Mouse (Mus musculus): ENCODE measurements around the gene Ccdc61.

Gene Ccdc61

GRCm38 (mm10) chr7:18910241-18910831 lies at the start of gene Ccdc61:
TSS of gene Ccdc61 (minus strand) at chr7:18910415.
- peak; percentile 94 for DNase-seq (ENCODE audit: low read depth, low spot score)

DNA sequence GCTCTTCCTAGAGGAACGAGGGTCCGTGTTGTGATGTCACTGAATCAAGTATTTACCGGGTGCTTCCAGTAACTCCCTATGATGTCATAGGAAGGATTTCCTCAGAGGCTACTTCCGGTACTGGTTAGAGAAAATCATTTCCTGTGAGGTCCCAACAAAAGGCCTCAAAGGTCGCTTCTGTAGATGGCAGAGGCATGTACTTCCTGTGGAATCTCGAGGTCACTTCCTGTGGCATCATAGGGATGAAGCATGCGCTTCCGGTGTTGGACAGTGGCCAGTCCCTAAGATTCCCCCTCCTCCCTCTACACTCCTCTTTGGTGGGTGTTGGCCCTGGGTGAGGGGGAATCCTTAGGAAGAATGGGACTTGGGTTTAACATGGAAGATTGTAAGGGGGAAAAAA lies 49.2 kb upstream of the Ccdc61 start:
- no peak for DNase-seq (ENCODE audit: low read depth, low spot score)

DNA sequence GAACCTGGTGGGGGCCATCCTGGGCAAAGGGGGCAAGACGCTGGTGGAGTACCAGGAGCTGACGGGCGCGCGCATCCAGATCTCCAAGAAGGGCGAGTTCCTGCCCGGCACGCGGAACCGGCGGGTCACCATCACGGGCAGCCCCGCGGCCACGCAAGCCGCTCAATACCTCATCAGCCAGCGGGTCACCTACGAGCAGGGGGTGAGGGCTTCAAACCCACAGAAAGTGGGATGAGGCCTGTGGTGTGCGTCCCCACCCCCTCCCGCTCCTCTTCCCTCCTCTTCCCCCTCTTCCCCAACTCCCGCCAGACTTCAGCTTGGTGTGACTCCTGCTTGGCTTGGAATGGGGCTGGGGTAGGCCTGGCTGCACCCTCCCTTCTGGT lies 48.2 kb upstream of the Ccdc61 start:
- no peak for DNase-seq (ENCODE audit: low read depth, low spot score)

DNA sequence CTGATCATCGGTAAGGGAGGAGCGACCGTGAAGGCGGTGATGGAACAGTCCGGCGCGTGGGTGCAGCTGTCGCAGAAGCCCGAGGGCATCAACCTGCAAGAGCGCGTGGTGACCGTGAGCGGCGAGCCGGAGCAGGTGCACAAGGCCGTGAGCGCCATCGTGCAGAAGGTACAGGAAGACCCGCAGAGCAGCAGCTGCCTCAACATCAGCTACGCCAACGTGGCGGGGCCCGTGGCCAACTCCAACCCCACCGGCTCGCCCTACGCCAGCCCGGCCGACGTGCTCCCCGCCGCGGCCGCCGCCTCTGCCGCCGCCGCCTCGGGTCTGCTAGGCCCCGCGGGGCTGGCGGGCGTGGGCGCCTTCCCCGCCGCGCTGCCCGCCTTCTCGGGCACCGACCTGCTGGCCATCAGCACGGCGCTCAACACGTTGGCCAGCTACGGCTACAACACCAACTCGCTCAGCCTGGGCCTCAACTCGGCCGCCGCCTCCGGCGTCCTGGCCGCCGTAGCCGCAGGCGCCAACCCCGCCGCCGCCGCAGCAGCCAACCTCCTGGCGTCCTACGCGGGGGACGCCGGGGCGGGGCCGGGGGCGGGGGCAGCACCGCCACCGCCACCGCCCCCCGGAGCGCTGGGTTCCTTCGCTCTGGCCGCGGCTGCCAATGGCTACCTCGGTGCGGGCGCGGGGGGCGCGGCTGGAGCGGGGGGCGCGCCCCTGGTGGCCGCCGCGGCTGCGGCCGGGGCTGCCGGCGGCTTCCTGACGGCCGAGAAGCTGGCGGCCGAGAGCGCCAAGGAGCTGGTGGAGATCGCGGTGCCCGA lies 47.6 kb upstream of the Ccdc61 start:
- DNase-seq (ENCODE audit: low read depth, low spot score) = no peak

DNA sequence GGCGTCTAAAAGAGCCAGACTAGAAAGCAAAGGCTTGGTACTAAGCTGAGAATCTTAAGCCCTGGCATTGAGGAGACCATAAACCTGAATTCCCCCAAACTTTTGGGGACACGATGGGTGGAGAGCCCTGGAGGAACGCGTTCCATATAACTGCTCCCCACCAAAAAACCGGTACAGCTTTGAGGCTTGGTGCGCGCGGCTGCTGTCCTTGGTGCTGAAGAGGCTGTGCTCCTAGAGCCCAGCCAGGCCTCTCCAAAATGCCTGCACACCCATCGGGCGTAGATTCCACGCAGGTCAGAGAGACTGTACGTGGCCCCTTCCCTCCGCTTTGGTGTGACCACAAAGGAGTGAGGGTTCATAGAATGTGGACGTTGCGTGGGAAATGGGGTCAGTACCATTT lies 41.2 kb upstream of the Ccdc61 start:
- no peak for DNase-seq (ENCODE audit: low read depth, low spot score)

- DNase-seq (ENCODE audit: low read depth, low spot score) = peak; percentile 62
These were observed 40.5 kb upstream of the Ccdc61 start for GRCm38 (mm10) chr7:18950523-18951315.

DNA sequence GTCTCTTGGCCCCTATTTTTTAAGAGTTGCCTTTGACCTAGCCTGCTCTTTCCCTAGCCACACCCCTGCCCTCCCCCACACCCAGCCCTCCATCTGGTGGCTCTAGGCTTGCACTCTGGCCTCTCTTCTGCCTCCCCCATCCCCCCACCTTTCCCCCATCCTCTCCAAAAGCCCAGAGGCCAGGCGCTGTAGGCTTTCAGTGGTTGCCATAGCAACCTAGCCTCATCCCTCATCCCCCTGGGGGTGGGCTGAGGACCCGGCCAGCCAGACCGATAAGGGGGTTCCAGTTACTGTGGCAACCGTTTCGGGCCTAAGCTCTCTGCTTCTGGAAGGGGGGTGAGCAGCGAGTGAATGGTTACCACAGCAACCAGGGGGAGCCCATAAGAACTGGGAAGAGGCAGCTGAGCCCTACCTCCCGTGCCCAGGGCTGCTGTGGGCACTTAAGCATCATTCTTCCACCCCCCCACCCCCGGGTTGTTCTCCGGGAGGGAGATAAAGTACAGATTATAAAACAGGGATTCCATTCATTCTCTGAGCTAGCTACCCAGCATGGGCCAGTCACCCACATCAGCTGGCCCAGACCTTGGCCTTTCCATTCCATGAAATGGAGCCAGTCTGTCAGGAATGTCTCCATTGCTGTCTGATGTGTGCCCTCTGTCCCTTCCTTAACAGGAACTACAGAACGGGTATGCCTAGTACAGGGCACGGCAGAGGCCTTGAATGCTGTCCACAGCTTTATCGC lies 39.7 kb upstream of the Ccdc61 start:
- no peak for DNase-seq (ENCODE audit: low read depth, low spot score)

GRCm38 (mm10) chr7:18948151-18948550 lies 37.9 kb upstream of the Ccdc61 start:
- DNase-seq (ENCODE audit: low read depth, low spot score) = no peak

- DNase-seq (ENCODE audit: low read depth, low spot score) = no peak
These were observed 32.6 kb upstream of the Ccdc61 start for GRCm38 (mm10) chr7:18942815-18943214.

DNA sequence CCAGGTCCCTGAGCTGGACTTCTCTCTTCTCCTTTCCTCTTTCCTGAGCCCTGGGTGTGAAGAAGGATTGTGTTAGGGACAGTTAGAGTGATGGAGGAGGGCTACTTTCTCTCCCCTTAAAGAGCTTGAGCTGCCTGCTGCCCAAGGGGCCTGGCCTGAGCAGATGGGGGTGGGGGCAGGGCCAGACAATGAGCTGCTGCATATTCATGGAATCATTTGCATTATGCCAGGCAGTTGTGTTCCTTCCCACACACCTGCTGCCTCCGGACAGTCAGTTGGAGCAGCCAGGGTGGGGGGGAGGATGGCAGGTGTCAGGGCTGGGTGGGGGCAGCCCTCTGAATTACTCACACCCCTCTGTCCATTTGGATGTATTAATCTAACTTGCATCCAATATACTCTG lies 32.2 kb upstream of the Ccdc61 start:
- DNase-seq (ENCODE audit: low read depth, low spot score) = no peak

GRCm38 (mm10) chr7:18927759-18928158 lies 17.5 kb upstream of the Ccdc61 start:
- DNase-seq (ENCODE audit: low read depth, low spot score) = no peak

DNA sequence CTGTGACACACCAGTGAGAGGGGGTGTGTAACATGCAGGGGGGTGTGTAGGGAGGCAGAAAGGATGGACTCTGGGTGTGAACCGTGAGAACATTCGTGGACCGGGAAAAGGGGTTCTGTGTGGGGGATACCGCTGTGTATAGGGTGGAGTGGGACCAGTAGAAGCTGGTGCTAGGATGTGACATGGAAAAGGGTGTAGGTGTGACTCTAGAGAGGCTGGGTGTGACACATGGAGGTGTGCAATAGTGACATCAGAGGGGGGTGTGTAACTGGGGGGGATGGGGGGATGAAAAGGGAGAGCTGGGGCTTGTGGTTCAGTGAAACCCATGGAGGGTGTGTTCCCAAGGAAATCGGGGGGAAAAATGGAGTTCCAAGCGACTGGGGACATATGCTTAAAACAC lies 16.7 kb upstream of the Ccdc61 start:
- no peak for DNase-seq (ENCODE audit: low read depth, low spot score)

DNA sequence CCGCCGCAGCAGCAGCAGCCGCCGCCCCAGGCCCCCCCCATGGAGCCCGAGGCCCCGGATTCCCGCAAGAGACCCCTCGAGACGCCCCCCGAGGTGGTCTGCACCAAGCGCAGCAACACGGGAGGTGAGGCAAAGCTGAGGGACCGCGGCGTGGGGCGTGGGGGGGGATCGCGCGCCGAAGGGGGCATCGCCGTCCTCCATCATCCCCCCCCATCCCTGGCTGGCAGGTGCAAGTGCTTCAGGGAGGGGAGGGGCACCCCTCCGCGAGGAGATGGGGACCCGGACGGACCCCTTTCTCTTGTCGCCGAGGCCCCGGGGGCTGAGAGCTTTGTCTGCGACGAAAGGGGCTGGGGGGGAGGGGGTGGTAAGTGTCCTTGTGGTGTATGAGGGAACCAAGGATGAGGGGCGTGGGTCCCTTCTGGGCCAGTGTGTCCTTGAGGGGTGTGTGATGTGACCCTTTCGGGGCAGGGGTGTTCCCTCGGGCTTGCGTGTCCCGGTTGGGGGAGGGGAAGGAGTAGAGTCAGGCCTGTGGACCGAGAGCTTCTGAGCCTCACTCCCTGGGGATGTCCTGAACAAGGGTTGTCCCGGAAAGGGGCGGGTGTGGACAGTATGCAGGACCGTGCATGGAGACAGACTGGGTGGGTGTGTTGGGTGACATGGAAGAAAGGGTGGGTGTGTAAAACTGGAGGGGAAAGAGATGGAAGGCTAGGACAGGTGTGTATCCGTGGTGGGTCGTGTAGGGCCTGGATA lies 16.0 kb upstream of the Ccdc61 start:
- DNase-seq (ENCODE audit: low read depth, low spot score) = no peak

- peak; percentile 86 for DNase-seq (ENCODE audit: low read depth, low spot score)
These were observed 15.1 kb upstream of the Ccdc61 start, which contains the start of gene Nova2 for GRCm38 (mm10) chr7:18925162-18925938. TSS of gene Nova2 (plus strand) at chr7:18925888.

DNA sequence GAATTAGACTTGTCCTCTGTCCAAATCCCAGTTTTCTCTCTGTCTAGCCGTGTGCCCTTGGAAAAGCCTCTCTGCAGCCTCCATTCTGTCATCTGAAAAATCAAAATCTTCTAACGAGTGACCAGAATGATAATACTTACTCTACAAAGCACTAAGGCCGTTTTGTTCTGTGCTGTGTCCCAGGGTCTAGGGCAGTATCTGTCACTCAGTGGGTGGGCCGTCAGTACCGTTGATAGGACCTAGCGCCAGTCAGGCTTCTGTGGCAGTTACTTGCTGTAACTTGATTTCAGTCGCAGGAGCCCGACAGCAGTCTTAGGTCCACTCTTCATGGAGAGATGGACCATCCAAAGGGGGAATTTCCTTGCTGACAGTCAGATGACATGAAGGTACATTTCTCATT lies 14.1 kb upstream of the Ccdc61 start:
- no peak for DNase-seq (ENCODE audit: low read depth, low spot score)

DNA sequence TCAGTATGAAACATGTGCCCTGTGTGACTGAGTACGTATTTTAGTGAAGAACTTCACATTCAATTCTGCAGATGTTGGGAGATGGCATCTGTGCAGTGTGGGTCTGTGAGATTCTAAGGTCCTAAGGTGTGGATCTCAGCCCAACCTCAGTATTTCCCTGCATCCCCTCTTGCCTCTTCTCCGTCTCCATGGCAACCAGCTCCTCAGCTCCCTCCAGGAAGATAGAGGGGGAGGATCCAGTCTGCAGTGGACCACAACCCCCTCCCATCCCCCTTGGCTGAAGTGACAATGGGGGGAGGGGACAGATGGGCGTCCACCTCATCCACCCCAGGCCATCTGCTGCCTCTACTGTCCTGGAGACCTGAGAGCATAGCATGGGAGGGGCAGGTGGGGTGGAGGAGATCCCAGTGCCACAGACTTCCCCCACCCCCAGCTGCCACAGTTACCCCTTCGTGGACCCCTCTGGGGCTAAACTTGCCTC lies 13.5 kb upstream of the Ccdc61 start:
- DNase-seq (ENCODE audit: low read depth, low spot score) = no peak

DNA sequence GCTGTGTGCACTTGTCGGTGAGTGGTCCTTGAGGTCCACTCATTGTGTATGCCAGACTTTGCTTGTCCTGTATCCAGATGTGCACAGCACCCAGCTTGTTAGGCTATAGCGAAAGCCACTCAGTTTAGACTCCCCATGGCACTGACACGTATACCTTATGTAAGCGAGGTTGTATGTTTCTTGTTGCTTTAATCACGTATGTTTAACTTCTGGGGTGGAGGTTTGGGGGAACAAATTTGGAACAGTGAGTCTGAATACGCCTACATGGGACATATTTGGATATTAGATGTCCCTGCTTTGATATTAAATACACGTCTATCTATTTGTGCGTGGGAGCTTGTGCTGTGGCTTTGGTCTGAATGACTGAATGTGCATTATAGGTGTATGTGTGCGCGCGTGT lies 13.1 kb upstream of the Ccdc61 start:
- no peak for DNase-seq (ENCODE audit: low read depth, low spot score)

- no peak for DNase-seq (ENCODE audit: low read depth, low spot score)
These were observed 12.6 kb upstream of the Ccdc61 start for GRCm38 (mm10) chr7:18922807-18923206.

- peak; percentile 40 for DNase-seq (ENCODE audit: low read depth, low spot score)
These were observed 10.9 kb upstream of the Ccdc61 start for GRCm38 (mm10) chr7:18921069-18921468.

GRCm38 (mm10) chr7:18917931-18918330 lies 7.7 kb upstream of the Ccdc61 start:
- no peak for DNase-seq (ENCODE audit: low read depth, low spot score)

All from WW6 (cell line).